Mouse (Mus musculus): Measurements from ENCODE around the gene Tas2r107. TPM values are rescaled to one million over a fixed set of nuclear protein-coding genes. Genes with fewer than 3 reads are reported as not detected.

Gene Tas2r107
- polyA plus RNA-seq (2017; shearing (Covaris generic)), result not detected

GRCm38 (mm10) chr6:131660049-131660448, at the start of gene Tas2r107:
Gene Tas2r107 (minus strand): TSS chr6:131660149.

GRCm38 (mm10) chr6:131689963-131690362, 30.0 kb upstream of the Tas2r107 start, which contains the start of gene Tas2r114:
Gene Tas2r114 (minus strand): TSS chr6:131690063.

GRCm38 (mm10) chr6:131687395-131687794, 27.4 kb upstream of the Tas2r107 start, which contains the start of gene Tas2r105:
Gene Tas2r105 (minus strand): TSS chr6:131687495.

GRCm38 (mm10) chr6:131685644-131686043, 25.7 kb upstream of the Tas2r107 start, which contains the start of gene Tas2r104:
Gene Tas2r104 (minus strand): TSS chr6:131685744.

GRCm38 (mm10) chr6:131678786-131679185, 18.8 kb upstream of the Tas2r107 start, which contains the start of gene Tas2r106:
Gene Tas2r106 (minus strand): TSS chr6:131678886.

GRCm38 (mm10) chr6:131630812-131631211, 29.1 kb downstream of the Tas2r107 start, which contains the start of gene Tas2r130:
Gene Tas2r130 (minus strand): TSS chr6:131630912.

Other genes with a start within 250 kb of the Tas2r107 start
- gene 5430401F13Rik, start 173.7 kb downstream of the Tas2r107 start, polyA plus RNA-seq (2017; shearing (Covaris generic)), result not detected
- not detected for gene Gm6619, start 173.7 kb downstream of the Tas2r107 start, polyA plus RNA-seq (2017; shearing (Covaris generic))
- gene Tas2r130, start 29.2 kb downstream of the Tas2r107 start, polyA plus RNA-seq (2017; shearing (Covaris generic)), result not detected
- not detected for gene Tas2r106, start 18.7 kb upstream of the Tas2r107 start, polyA plus RNA-seq (2017; shearing (Covaris generic))
- gene Tas2r104, start 25.6 kb upstream of the Tas2r107 start, polyA plus RNA-seq (2017; shearing (Covaris generic)), result not detected
- gene Tas2r105, start 27.3 kb upstream of the Tas2r107 start, polyA plus RNA-seq (2017; shearing (Covaris generic)), result not detected
- not detected for gene Tas2r114, start 29.9 kb upstream of the Tas2r107 start, polyA plus RNA-seq (2017; shearing (Covaris generic))

All from inflammation-experienced regulatory T-cells, adult 16 weeks (primary cell).